Mouse (Mus musculus) lung, embryonic 16.5 days (tissue): ENCODE measurements at regions not wholly inside any gene's neighbourhood (a gene's known extent, or its start where the extent isn't known, plus 50 kb on each side); places are given as distances from the start of the nearest gene placed in this dataset.

ENCODE experiments used
- ATAC-seq: fragments of 200-750 bp; cut with Nextera tagmentation; 2 replicates; pipeline ENCODE4 v1.8.0; 2017; ENCODE audit warnings: low read depth, mild to moderate bottlenecking, moderate library complexity
- H3K27ac ChIP-seq: fragments of 300-500 bp; sonication (generic); 2 replicates; pipeline ENCODE4 v1.5.1; 2014; ENCODE audit warnings: mild to moderate bottlenecking, control low read depth, low read length
- H3K27me3 ChIP-seq: fragments of 300-500 bp; sonication (generic); 2 replicates; pipeline ENCODE4 v1.6.1; 2014; ENCODE audit warnings: low read depth, low read length, mixed read lengths; ENCODE audit not compliant: control insufficient read depth, insufficient read depth
- H3K36me3 ChIP-seq: fragments of 300-500 bp; sonication (generic); 2 replicates; pipeline ENCODE4 v1.6.1; 2014; ENCODE audit warnings: low read length; ENCODE audit not compliant: control insufficient read depth, insufficient read depth
- H3K4me1 ChIP-seq: fragments of 300-500 bp; sonication (generic); replicated peaks from 2 replicates; pipeline ENCODE4 v1.6.1; 2014; ENCODE audit warnings: low read length, mixed read lengths; ENCODE audit not compliant: control insufficient read depth, insufficient read depth
- H3K4me2 ChIP-seq: fragments of 300-500 bp; sonication (generic); 2 replicates; pipeline ENCODE4 v1.6.1; 2014; ENCODE audit warnings: low read depth, low read length, control low read depth
- H3K4me3 ChIP-seq: fragments of 300-500 bp; sonication (generic); 2 replicates; pipeline ENCODE4 v1.5.1; 2014; ENCODE audit warnings: mild to moderate bottlenecking, low read length, control low read depth
- H3K9ac ChIP-seq: fragments of 300-500 bp; sonication (generic); 2 replicates; pipeline ENCODE4 v1.6.1; 2014; ENCODE audit warnings: low read length, control low read depth
- H3K9me3 ChIP-seq: fragments of 300-500 bp; sonication (generic); 2 replicates; pipeline ENCODE4 v1.6.1; 2016; ENCODE audit warnings: low read length; ENCODE audit not compliant: control insufficient read depth
- WGBS: fragments of 180-500 bp; shearing (Covaris S2); extraction: QIAGEN DNeasy Blood & Tissue Kit; methylation state at CpG from one replicate; pipeline ENCODE4 v1.1.7; 2014; 5-methylcytosine and 5-hydroxymethylcytosine counted together

- Histone ChIP-seq H3K4me2 (no peak overlapping the region), H3K4me1 (no peaks in the 10 kb centered on the region), H3K9ac (no peak overlapping the region), H3K27me3 (no peaks in the 10 kb centered on the region), H3K27ac (no peak overlapping the region), H3K36me3 (no peaks in the 10 kb centered on the region), H3K9me3 (no peaks in the 10 kb centered on the region), H3K4me3 (no peak overlapping the region)
- 77% methylated on average over 3 of the region's 3 CpGs for WGBS
- no peak for ATAC-seq
These were observed 52.5 kb upstream of the Mtpn start for GRCm38 (mm10) chr6:35592234-35592633.
